Mouse (Mus musculus) stomach, postnatal 0 days (tissue): ENCODE data around the gene Tent5c.

ENCODE experiments used
- CTCF ChIP-seq: IDR thresholded peaks from 2 replicates; pipeline ENCODE4 v1.5.1; 2016; ENCODE audit warnings: antibody characterized with exemption, low read depth, mild to moderate bottlenecking, moderate library complexity
- EP300 ChIP-seq: optimal IDR thresholded peaks from 2 replicates; pipeline ENCODE3; 2016; ENCODE audit warnings: antibody characterized with exemption

DNA sequence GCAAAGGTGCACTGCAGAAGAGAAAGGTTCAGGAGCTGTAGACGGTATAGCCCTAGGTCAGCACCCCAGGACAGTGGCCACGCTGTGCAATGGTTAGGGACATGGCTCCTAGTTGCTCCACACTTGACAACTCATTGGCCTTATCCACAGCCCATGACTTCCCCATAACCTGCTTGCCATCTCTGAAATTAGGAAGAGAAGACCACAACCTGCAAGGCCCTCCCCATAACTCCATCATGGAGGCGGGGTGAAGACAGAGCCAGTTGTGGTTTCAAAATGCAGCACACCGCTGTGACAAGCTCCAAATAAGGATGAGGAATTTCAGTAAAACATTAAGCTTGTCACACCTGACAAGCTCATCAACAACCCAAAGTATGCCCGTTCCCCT, 26.6 kb upstream of the Tent5c start:
- no peak for TF ChIP-seq CTCF
- no peak for TF ChIP-seq EP300
